Mouse (Mus musculus) neural tube, embryonic 14.5 days (tissue): Measurements from ENCODE around the gene Hdgfl3. TPM values are rescaled to one million over a fixed set of nuclear protein-coding genes. Genes with fewer than 3 reads are reported as not detected.

Source experiments
- ATAC-seq: fragments of 200-750 bp; cut with Nextera tagmentation; 2 replicates; pipeline ENCODE4 v1.8.0; 2017; ENCODE audit warnings: low read depth, mild to moderate bottlenecking, moderate TSS enrichment, moderate library complexity
- H3K27ac ChIP-seq: fragments of 300-500 bp; sonication (generic); 2 replicates; pipeline ENCODE4 v1.5.1; 2014; ENCODE audit warnings: low read depth, mild to moderate bottlenecking, control low read depth, low read length, moderate library complexity, mixed read lengths
- H3K27me3 ChIP-seq: fragments of 300-500 bp; sonication (generic); 2 replicates; pipeline ENCODE4 v1.6.1; 2014; ENCODE audit warnings: low read length; ENCODE audit not compliant: control insufficient read depth, insufficient read depth
- H3K36me3 ChIP-seq: fragments of 300-500 bp; sonication (generic); 2 replicates; pipeline ENCODE4 v1.6.1; 2014; ENCODE audit warnings: low read length, mixed read lengths; ENCODE audit not compliant: control insufficient read depth, insufficient read depth
- H3K4me1 ChIP-seq: fragments of 300-500 bp; sonication (generic); 2 replicates; pipeline ENCODE4 v1.6.1; 2014; ENCODE audit warnings: low read length; ENCODE audit not compliant: control insufficient read depth, insufficient read depth
- H3K4me2 ChIP-seq: fragments of 300-500 bp; sonication (generic); 2 replicates; pipeline ENCODE4 v1.6.1; 2014; ENCODE audit warnings: mild to moderate bottlenecking, low read depth, low read length, control low read depth
- H3K4me3 ChIP-seq: fragments of 300-500 bp; sonication (generic); 2 replicates; pipeline ENCODE4 v1.5.1; 2014; ENCODE audit warnings: low read depth, low read length, control low read depth, mixed read lengths
- H3K9ac ChIP-seq: fragments of 300-500 bp; sonication (generic); replicated peaks from 2 replicates; pipeline ENCODE4 v1.6.1; 2014; ENCODE audit warnings: low read depth, mild to moderate bottlenecking, control low read depth, low read length, mixed read lengths
- H3K9me3 ChIP-seq: fragments of 300-500 bp; sonication (generic); 2 replicates; pipeline ENCODE4 v1.6.1; 2016; ENCODE audit warnings: low read length; ENCODE audit not compliant: control insufficient read depth
- WGBS: fragments of 180-500 bp; shearing (Covaris S2); extraction: QIAGEN DNeasy Blood & Tissue Kit; methylation state at CpG from one replicate; pipeline ENCODE4 v1.1.7; 2014; 5-methylcytosine and 5-hydroxymethylcytosine counted together
- polyA plus RNA-seq: library from polyadenylated mRNA; unstranded; fragments of >200 nt; fragmentation: Nextera tagmentation; extraction: Ambion mirVana; gene quantifications from 2 replicates; pipeline ENCODE4 v1.2.1, GENCODE M21; 2014

The Hdgfl3 gene
- polyA plus RNA-seq, 1 experiment from 2014 or later = 93.2 TPM

DNA sequence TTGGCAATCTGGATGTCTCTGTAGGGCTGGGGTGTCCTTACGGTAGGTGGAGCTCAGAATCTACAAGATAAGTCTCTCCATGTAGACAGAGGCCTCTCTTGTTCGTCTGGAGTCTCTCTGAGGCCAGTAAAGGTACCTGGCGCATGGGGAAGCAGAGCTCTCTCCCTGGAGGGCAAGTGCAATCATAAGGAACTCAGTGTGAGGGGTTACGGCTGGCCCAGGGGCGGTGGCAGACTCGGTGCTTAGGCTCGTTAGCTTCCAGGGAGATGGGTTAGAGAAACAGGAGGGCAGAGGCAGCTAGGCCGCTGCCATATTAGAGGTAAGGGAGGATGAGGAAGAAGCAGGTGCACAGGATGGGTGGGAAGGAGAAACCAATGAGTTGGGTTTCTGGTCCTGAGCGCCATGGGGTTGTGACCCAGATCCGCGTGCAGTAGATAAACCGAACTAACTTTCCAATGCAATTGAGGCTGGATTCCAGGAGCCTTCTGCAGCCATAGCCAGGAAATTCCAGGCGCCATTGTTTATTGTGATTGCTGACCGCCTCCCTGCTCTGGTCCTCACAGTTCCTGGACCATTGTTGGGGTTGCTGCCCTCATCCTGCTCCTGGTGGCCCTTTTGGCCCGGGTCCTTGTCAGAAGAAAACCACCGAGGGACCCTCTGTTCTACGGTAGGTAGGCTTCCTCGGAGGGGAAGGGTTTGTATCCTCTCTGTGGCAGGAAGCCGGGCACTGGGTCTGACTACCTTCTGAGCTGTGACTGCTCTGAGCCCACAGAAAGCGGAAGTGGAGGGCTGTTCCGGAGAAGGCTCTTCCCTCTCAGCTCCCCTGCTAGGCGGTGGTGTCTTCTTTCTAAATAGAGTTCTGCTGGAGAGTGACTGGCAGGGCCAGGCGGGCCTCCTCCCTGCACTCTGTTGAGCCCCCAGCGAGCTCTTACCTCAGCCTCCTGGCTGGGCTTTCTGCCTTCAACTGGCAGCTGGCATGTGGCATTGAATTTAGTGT lies 71.4 kb downstream of the Hdgfl3 start:
- H3K4me2 ChIP-seq = no peak overlapping the region
- no peak overlapping the region for H3K27ac ChIP-seq
- no peaks in the 10 kb centered on the region for H3K36me3 ChIP-seq
- no peak overlapping the region for H3K9ac ChIP-seq
- ATAC-seq = no peak
- no peaks in the 10 kb centered on the region for H3K9me3 ChIP-seq
- 80% methylated on average over 24 of the region's 24 CpGs for WGBS
- no peak overlapping the region for H3K4me3 ChIP-seq
- peaks cover 5% of the 10 kb centered on the region; the same call in 1 of the 2 replicates for H3K4me1 ChIP-seq
- H3K27me3 ChIP-seq = no peaks in the 10 kb centered on the region

DNA sequence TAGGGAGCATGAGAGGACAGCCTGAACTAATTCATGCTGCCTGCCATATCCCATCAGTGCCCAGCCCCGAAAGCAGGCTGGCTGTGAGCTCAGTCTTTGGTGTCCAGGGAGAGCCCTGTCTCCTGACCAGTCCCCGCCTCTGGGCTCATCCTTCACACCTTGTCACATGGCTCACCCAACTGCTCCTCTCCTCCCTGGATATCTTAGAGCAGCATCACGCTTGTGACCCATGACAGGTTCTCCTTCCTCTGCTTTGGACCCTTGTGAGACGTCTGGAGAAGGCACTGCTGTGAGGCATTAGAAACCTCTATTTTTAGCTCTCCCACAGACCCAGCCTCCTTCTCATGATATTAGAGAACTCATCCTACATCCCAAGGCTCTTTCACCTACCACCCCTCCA lies 72.4 kb downstream of the Hdgfl3 start:
- no peak for ATAC-seq
- Histone ChIP-seq H3K9me3 (no peaks in the 10 kb centered on the region), H3K27ac (no peak overlapping the region), H3K36me3 (no peaks in the 10 kb centered on the region), H3K27me3 (no peaks in the 10 kb centered on the region), H3K9ac (no peak overlapping the region), H3K4me1 (peaks cover 5% of the 10 kb centered on the region; the same call in 1 of the 2 replicates), H3K4me2 (no peak overlapping the region), H3K4me3 (no peak overlapping the region)
- 88% methylated on average over 4 of the region's 4 CpGs for WGBS

DNA sequence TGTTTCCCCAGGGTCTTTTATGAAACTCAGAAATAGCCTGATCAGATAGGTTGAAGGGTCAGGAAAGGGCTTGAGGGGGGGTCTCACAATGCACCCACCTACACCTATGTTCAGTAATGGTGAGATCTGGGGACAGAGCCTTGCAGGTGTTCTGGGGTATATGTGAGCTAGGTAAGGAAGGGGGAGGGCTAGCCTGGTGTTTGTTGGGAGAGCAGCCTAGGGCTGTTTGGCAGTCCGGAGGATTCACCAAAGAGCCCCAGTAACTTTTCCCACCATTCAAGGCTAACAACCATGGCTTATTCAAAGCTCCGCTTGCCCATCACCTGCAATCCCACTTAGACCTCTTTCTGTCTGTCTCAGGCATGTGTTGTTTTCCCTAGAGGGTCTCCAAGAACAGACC lies 72.8 kb downstream of the Hdgfl3 start:
- Histone ChIP-seq H3K9ac (no peak overlapping the region), H3K9me3 (no peaks in the 10 kb centered on the region), H3K4me2 (no peak overlapping the region), H3K27ac (no peak overlapping the region), H3K4me3 (no peak overlapping the region), H3K36me3 (no peaks in the 10 kb centered on the region), H3K4me1 (peaks cover 5% of the 10 kb centered on the region; the same call in 1 of the 2 replicates), H3K27me3 (no peaks in the 10 kb centered on the region)
- WGBS = 84% methylated on average over 2 of the region's 2 CpGs
- ATAC-seq = no peak

DNA sequence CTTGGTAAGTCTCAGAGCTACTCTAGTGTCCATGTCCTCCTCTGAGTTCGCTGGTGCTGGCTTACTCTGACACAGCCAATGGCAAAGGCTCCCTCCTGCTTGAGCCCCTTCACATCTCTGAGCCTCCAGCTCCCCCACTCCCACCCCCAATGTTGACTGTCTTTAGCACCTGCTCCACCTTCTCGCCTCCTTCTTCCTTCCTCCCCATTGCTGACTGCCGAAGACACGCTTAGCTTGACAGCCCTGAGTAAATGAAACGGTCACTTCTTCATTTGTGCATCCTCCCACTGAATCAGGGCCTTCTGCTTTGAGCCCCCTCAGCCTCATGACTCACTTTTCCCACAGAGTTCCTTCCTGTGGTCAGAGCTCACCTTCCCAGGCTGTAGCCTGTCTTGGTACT lies 73.3 kb downstream of the Hdgfl3 start:
- no peak overlapping the region for H3K4me3 ChIP-seq
- no peak overlapping the region for H3K9ac ChIP-seq
- H3K27ac ChIP-seq = no peak overlapping the region
- no peaks in the 10 kb centered on the region for H3K9me3 ChIP-seq
- H3K4me1 ChIP-seq = peaks cover 5% of the 10 kb centered on the region; the same call in 1 of the 2 replicates
- no peaks in the 10 kb centered on the region for H3K27me3 ChIP-seq
- no peak for ATAC-seq
- H3K4me2 ChIP-seq = no peak overlapping the region
- 78% methylated on average over 5 of the region's 5 CpGs for WGBS
- H3K36me3 ChIP-seq = no peaks in the 10 kb centered on the region

DNA sequence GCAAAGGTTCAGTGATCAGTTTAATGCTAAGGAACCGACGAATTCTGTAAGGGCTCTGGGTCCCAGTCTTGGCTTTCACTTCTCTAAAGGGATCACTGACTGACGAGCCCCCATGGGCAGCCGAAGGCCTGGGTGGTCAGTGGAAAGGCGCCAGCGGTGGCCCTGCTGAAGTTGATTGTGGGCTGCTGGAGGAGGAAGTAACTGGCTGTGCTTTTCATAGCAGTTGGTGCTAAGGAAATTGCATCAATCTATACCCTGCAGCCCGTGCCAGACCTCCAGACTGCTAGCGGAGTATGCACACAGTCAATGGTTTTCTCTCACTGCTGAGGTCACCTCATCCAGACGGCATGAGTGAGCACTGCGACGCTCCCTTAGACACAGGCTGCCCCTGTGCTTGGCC lies 74.2 kb downstream of the Hdgfl3 start:
- no peak overlapping the region for H3K9ac ChIP-seq
- no peak overlapping the region for H3K27ac ChIP-seq
- H3K27me3 ChIP-seq = no peaks in the 10 kb centered on the region
- H3K9me3 ChIP-seq = no peaks in the 10 kb centered on the region
- WGBS = 46% methylated on average over 11 of the region's 11 CpGs
- ATAC-seq = peak; percentile 2; the same call in 1 of the 2 replicates
- peaks cover 5% of the 10 kb centered on the region; the same call in 1 of the 2 replicates for H3K4me1 ChIP-seq
- no peaks in the 10 kb centered on the region for H3K36me3 ChIP-seq
- no peak overlapping the region; the same call in 1 of the 2 replicates for H3K4me3 ChIP-seq
- peak overlapping the region; percentile 99; the same call in 1 of the 2 replicates for H3K4me2 ChIP-seq

DNA sequence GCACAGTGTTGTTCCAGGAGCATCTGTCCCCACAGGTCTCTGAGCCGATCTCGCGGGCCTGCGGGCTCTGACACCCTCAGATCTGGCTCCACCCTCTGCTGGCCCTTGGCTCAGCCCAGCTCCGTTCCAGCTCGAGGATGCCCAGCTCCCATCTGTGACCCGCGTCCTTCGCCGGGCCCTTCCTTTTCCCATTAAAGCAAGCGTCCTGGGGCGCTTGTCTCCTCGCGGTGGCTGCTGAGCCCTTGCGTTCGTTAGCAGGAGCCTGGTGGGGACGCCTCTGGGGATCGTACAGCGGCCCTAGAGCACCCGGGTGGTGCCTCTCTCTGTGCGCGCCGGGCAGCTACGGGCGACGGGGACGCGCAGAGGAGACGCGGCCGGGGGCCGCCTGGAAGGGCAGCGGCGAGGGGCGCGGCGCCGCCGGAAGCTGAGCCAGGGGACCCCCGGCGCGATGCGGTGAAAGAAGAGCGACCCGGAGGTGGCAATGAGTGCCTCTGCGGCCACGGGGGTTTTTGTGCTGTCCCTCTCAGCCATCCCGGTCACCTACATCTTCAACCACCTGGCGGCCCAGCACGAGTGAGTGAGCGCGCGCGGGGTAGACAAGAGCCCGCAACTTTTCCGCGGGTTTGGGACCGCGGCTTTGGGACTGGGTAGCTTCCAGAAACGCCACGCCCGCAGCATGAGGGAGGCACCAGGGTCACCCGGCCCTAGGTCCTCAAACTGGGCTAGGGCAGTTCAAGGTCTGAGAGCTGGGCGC lies 75.1 kb downstream of the Hdgfl3 start, which contains the start of gene Tm6sf1:
Gene Tm6sf1, plus strand, starts transcription at position 34 of the 754 bp plus-strand sequence.
- Histone ChIP-seq H3K36me3 (no peaks in the 10 kb centered on the region), H3K4me2 (peak within 1 kb of the TSS; percentile 99), H3K27ac (peak within 1 kb of the TSS; percentile 39; the same call in 1 of the 2 replicates), H3K27me3 (no peaks in the 10 kb centered on the region), H3K9me3 (no peaks in the 10 kb centered on the region), H3K4me1 (peaks cover 5% of the 10 kb centered on the region; the same call in 1 of the 2 replicates), H3K4me3 (peak within 1 kb of the TSS; percentile 66), H3K9ac (peak within 1 kb of the TSS; percentile 85)
- WGBS = under 1% methylated on average over 60 of the region's 64 CpGs
- peak; percentile 79 for ATAC-seq

DNA sequence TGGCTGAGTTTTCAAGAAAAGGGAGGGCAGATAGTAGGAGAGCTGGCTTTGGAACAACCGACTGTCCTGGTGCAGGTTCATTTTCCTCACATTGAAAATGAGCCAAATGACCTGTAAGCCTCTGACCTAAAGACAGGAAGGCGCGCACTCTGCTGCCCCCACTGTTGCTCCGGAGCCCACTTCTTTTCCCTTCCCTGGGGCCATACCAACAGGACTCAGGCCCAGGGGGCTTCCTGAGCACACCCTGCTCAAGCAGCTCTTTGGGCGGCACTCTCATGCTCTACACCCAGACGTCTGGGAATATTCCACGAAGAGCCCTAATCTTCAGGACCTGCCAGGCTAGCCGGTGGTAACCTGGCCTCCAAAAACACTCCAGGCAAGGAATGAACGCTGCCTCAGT lies 76.0 kb downstream of the Hdgfl3 start:
- no peaks in the 10 kb centered on the region for H3K9me3 ChIP-seq
- H3K4me2 ChIP-seq = peak overlapping the region; percentile 99
- H3K4me3 ChIP-seq = no peak overlapping the region; the same call in 1 of the 2 replicates
- no peak for ATAC-seq
- H3K27me3 ChIP-seq = no peaks in the 10 kb centered on the region
- H3K36me3 ChIP-seq = no peaks in the 10 kb centered on the region
- no peak overlapping the region for H3K27ac ChIP-seq
- no peak overlapping the region for H3K9ac ChIP-seq
- H3K4me1 ChIP-seq = peaks cover 5% of the 10 kb centered on the region; the same call in 1 of the 2 replicates
- WGBS = 7% methylated on average over 9 of the region's 9 CpGs

GRCm38 (mm10) chr7:81856221-81856620 lies 78.1 kb downstream of the Hdgfl3 start:
- no peak overlapping the region for H3K4me2 ChIP-seq
- H3K27ac ChIP-seq = no peak overlapping the region
- WGBS = 73% methylated on average over 4 of the region's 4 CpGs
- no peak overlapping the region for H3K4me3 ChIP-seq
- H3K27me3 ChIP-seq = no peaks in the 10 kb centered on the region
- ATAC-seq = no peak
- H3K4me1 ChIP-seq = peaks cover 5% of the 10 kb centered on the region; the same call in 1 of the 2 replicates
- no peaks in the 10 kb centered on the region for H3K36me3 ChIP-seq
- H3K9ac ChIP-seq = no peak overlapping the region
- no peaks in the 10 kb centered on the region for H3K9me3 ChIP-seq
